Mouse (Mus musculus) large intestine, adult 2 months (tissue): ENCODE measurements around the gene Alkbh3. TPM values are rescaled to one million over a fixed set of nuclear protein-coding genes. Genes with fewer than 3 reads are reported as not detected.

ENCODE experiments used
- DNase-seq: peaks from one replicate; pipeline ENCODE4 v3.0.0-alpha.2; 2012; ENCODE audit warnings: low read depth, low spot score
- WGBS: fragments of 180-500 bp; shearing (Covaris S2); methylation state at CpG from one replicate; pipeline ENCODE4 v1.1.7; 2018; 5-methylcytosine and 5-hydroxymethylcytosine counted together
- polyA plus RNA-seq: library from polyadenylated mRNA; depleted of rRNA; stranded (reverse); fragments of >200 nt; gene quantifications from 2 replicates; pipeline ENCODE4 v1.2.3, GENCODE M21; 2012; rRNA removed

Gene Alkbh3
- 47.0 and 52.2 TPM in 2 replicates for polyA plus RNA-seq

GRCm38 (mm10) chr2:94010335-94011291 is at the start of gene Alkbh3:
Gene Alkbh3, minus strand, starts transcription at chr2:94010807.
- DNase-seq, result peak; percentile 76
- WGBS, result 6% methylated on average over 47 of the region's 47 CpGs

- 75% methylated on average over 5 of the region's 5 CpGs for WGBS
- no peak for DNase-seq
Observed at GRCm38 (mm10) chr2:94059459-94059858, 48.9 kb upstream of the Alkbh3 start.

GRCm38 (mm10) chr2:94054813-94055212 is 44.2 kb upstream of the Alkbh3 start:
- DNase-seq, result no peak

DNA sequence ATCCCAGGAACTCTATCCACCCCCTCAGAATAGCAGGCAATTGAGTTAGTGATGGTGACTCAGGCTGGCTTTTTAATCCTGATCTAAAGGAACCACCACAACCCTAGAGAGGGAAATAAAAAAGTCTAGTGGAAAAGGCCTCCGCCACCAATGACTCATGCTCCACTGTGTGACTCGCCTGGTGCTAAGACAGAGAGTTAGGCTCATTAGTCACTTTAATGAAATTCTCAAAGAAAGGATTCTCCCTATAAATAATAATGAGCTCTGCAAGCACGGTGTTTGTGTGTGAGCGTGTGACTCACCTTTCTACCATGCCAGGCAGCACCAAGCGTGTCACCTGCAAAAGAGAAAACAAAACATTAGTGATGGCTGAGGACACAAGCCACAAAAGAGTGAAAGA is 41.3 kb upstream of the Alkbh3 start:
- 87% methylated on average over 5 of the region's 5 CpGs for WGBS
- DNase-seq, result no peak

DNA sequence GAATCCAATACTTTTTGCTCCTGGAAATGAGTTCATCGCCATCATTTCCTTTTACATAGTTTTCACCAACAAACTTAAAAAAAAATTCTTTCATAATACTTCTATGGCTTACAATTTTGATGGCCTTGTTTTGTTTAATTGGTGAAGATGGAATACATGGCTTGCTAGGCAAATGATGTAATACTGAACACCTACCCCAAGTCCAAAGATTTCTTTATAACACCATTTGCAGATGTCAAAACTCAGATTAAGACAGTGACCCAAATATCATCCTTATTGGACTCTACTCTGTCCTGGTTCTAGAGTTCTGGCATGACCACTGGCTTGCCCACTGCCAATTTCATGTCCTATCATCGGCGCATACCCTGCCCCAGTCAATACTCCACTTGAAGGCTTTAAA is 40.3 kb upstream of the Alkbh3 start:
- 99% methylated on average over 3 of the region's 3 CpGs for WGBS

GRCm38 (mm10) chr2:94049471-94050176 is 39.0 kb upstream of the Alkbh3 start:
- DNase-seq, result no peak
- WGBS, result 43% methylated on average over 5 of the region's 5 CpGs

More for the DNA sequence above, 40.3 kb upstream of the Alkbh3 start:
- no peak for DNase-seq

DNA sequence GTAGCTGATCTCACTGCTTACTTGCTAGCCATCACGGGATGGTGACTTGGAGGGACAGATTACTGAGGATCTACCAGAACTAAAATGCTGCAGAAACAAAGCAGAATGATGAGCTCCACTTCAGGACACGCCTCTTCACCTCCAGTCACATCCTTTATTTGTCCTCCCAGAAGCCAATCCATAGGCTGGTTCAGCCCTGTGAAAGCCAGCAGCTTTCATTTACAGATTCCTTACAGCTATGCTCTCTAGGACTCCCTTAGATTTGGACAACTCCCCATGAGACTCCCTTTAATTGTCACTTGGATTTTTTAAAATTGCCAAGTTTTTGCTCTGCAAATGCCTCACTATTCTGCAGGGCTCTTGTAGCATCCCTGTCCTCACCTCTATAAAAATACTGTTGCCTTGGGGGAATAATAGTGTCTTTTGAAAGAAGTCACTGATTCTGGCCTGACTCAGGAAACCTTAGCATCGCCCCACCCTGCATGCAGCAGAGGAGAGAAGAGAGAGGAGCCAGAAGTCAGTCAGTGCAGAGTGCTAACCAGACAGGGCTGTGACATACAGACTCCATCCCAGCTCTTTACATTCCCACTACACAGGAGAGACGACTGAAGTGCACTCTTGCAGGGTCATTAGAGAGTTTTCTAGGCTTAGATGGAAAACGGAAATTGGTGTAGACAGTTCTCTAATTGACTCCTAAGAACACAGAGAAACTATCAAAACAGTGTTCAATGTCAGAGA is 38.3 kb upstream of the Alkbh3 start:
- no peak for DNase-seq
- 73% methylated on average over 5 of the region's 5 CpGs for WGBS

GRCm38 (mm10) chr2:94048271-94048670 is 37.7 kb upstream of the Alkbh3 start:
- DNase-seq, result no peak

DNA sequence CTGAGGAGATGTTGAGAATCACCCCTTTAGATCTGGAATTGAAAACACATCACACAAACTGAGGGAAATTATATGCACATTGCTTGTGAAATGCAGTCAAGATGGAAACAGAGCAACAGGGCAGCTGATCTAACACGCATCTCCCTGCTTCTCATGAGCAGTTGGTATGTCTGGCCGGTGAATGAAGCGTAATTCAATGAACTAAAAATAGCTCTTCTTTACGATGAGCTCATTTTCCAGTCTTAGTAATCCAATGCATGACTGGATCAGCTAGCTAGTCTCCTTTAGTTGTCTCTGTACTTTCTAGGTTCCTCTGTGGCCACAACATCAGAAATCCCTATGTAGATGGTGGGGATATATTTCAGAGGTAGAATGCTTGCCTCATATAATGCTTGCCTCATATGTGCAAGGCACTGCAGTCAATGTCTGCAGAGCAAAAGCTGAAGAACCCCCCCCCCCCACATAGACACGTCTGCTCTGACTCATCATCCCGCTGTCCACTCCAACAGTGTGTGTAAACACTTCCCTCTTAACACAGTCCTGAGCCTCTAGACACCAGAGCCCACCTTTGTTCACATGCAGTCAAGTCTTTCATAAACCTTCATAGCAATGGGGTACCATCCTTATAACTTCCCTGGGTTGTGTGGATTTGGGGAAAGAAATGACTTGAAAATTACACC is 34.9 kb upstream of the Alkbh3 start:
- 51% methylated on average over 6 of the region's 6 CpGs for WGBS

More at GRCm38 (mm10) chr2:94048271-94048670, 37.7 kb upstream of the Alkbh3 start:
- 66% methylated on average over 1 of the region's 1 CpGs for WGBS

GRCm38 (mm10) chr2:94044174-94044573 is 33.6 kb upstream of the Alkbh3 start:
- 86% methylated on average over 2 of the region's 2 CpGs for WGBS
- no peak for DNase-seq

More for the DNA sequence above, 34.9 kb upstream of the Alkbh3 start:
- no peak for DNase-seq

DNA sequence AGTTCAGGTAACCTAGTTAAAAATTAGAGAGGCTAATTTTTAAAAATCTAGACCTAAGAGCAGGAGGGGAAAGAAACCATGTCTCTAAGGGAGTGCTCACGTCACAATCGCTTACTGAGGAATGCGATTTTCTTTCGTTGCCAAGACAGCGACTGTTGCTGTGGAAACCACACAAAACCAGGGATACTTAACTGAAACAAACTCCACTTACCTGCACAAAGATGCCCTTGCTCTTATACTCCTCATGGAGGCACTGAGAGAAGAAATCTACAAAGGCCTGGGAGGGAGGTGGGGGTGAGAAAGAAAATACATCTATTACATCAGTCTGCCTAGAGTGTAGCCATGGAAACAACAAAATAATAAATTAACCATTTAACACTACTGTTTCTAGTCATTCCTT is 33.1 kb upstream of the Alkbh3 start:
- no peak for DNase-seq
- 75% methylated on average over 5 of the region's 5 CpGs for WGBS

DNA sequence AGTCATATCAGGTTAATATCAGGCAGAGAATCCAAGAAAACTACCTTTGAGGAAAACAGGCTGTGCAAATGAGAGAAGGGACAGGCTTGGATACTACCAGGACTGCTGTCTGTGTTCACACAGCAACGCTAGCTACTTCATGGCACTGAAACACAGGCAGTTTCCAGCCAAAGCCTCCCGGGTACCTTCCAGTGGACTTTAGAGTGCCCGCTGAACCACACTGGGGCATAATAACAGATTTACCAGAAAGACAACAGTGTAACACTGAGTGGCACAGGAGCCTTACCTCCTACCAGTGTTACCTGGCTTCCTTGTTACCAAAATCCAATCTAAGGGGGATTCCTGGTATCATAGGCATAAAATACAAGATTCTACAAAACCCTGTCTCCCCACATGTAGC is 31.9 kb upstream of the Alkbh3 start:
- WGBS, result 97% methylated on average over 3 of the region's 3 CpGs
- no peak for DNase-seq

DNA sequence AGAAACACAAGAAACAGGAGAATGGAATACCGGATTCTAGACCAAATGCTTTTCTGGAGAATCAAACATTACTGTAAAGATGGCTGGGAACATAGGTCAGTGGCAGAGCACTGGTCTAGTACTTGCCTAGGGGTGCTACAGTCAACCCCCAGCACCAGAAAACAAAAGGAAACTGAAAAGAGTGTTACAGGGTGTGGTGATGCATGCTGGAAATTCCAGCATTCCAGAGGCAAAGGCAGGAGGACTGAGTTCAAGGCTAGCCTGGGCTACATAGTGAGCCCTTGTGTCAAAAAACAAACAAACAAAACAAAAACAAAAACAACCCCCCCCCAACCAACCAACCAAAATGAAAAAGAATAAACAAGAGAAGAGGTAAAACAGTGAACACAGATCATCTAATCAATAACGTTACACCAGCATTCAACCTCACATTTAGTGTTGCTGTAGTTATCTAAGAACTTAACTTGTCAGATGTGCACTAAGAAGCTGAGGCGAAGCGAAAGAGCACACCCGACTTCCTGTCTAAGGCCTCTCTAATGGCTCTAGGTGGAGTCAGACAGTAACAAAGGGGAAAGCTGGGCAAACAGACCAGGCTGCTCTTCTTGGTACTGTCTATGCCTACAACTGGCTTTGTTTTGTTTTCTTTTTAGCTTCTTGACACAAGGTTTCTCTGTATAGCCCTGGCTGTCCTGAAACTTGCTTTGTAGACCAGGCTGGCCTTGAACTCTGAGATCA is 30.0 kb upstream of the Alkbh3 start:
- no peak for DNase-seq
- WGBS, result 87% methylated on average over 5 of the region's 5 CpGs

DNA sequence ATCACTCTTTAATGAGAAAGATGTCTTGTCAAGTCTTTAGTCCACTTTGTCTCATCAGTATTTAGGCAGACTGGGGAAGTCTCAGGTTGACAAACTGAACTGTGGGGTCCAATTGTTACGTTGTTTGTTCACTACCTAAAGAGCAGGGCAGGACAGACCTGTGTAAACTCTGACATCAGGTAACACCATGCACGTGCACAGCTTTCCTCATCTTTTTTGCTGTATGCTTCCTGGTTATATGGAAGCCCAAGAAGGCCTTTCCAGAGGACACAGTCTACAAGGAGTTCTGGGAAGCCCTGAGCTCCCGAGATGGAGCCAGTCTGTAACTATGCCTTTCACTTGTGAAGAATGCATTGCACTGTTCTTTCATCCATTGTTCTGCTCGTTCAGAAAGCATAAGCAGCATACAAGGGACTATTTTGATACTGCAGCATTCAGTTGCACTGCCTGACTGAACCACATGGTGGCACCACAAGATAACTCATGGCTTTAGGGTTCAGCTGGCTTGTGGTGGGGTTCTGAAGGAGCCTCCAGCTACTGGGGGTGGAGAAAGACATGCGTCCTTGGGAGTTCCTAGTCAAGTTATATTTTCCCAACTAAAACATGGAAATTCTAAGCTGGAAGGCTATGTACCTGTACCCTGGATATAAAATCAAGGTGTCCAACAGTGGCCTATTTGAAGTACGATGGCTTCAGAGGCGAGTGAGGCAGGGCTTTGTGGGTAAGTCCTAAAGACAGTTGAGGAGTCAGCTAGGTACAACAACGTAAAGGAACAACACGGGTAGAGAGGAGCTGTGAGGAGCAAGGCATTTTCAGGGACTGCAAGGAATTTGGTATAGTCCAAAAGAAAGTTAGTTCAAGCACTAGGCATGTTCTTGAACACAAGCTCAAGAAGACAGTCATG is 25.1 kb upstream of the Alkbh3 start:
- no peak for DNase-seq
- WGBS, result 68% methylated on average over 9 of the region's 9 CpGs

DNA sequence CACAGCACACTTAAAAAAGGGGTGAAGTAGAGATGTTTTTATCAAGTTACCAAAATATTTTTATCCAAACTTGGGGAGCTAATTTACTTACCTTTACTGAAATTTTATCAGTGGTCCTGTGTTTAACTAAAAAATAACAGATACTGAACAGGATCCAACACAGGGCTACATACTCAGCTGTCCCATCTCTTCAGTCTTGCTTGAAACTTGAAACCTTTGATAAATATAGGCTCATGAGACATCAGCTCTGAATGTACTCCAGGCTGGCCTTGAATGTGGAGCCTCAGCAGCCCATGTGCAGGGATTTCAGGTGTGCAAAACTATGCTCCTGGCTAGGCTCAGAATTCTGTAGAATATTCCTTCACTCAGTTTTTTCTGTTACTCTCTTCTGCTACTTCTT is 20.0 kb upstream of the Alkbh3 start:
- DNase-seq, result no peak

DNA sequence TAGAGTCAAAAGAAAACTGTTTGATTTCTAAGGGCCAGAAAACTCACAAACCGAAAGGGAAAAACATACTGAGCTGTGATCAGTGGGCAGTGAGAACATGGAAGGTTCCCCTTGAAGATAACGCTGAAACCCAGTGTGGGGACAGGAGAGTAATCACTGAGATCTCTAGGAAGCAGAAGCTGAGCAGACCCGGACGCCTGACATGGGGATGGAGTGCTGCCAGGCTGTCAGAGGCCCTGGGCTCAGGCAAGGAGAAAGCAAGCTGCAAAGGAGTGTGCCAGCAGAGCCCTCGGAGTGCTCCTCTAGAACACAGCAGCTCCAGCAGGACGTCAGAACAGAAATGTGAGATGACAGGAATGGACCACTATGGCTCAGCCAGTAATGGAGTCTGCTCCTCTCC is 14.0 kb upstream of the Alkbh3 start:
- no peak for DNase-seq
- WGBS, result 40% methylated on average over 6 of the region's 6 CpGs

DNA sequence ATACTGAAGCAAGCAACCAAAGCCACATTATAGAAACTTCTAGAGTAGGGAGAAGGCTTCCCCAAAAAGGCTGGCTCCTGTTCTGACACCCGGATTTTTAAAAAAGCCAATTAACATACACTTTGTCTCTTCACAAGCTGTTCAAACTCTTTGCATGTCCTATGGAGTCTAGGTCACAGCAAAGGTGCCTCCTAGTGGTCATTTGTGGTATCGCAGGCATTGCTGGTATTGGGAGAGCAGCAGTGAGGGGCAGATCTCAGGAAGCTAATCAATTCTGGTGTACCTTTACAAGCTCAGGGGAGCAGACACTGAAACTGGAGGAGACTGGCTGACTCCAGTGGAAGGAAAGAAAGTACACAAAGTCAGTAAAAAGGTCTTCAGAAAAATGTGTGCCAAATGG is 8.3 kb downstream of the Alkbh3 start:
- 8% methylated on average over 2 of the region's 2 CpGs for WGBS
- DNase-seq, result peak; percentile 42

DNA sequence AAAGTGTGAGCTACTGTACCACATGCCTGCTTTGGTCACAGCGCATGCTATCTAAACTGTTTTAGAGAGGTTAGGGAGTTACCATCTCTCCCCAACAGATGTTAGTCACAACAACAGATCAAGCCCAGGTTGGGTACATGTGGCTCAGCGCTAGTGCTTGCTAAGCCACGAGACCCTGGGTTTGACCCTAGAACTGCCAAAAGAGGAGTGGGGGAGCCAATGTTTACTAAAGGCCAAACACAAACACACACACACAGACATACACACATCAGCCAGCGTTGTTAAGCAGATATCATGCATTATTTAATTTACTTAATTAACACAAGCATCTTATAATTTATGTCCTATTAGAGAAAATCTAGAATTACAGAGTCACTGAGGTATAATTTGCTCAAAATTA is 8.7 kb downstream of the Alkbh3 start:
- WGBS, result 80% methylated on average over 4 of the region's 4 CpGs
- DNase-seq, result no peak
